31 mouse cellular contexts compared by ENCODE assay signal in genomic region chr14:55542268-55542667, GRCm38 (mm10). TPM values are rescaled to one million over a fixed set of nuclear protein-coding genes. Genes with fewer than 3 reads are reported as not detected.
DNase-seq lines count a peak whose midpoint lies in the region; ATAC-seq and TF ChIP-seq lines count a peak whose summit lies in the region.
"Had no signal": no experiment of that assay in that cellular context is flagged by ENCODE, and none has a peak within 500 bp of the region (broad histone marks: within the 10 kb centered on the region; RNA-seq: fewer than 3 reads in every experiment).

No protein-coding gene starts in this region.

- no peak overlapping the region for H3K4me3 ChIP-seq in lung, postnatal 0 days (ENCODE audit: low read depth, low read length)
- no peak overlapping the region for H3K4me3 ChIP-seq in liver, embryonic 13.5 days (replicated peaks)
- H3K4me3 ChIP-seq in thymus, adult 2 months (ENCODE audit: control insufficient read depth, insufficient read depth, low read length) = no peak overlapping the region
- H3K4me3 ChIP-seq: forebrain, embryonic 13.5 days; heart, embryonic 10.5 days; limb, embryonic 10.5 days; midbrain, embryonic 13.5 days had no signal

- no peak overlapping the region for H3K27ac ChIP-seq in lung, postnatal 0 days (ENCODE audit: low read length)
- H3K27ac ChIP-seq in liver, embryonic 13.5 days = 0 out of 2 replicates have a peak overlapping the region, but pooled peaks have one; percentile 18
- H3K27ac ChIP-seq in thymus, adult 2 months (ENCODE audit: control insufficient read depth, insufficient read depth, low read length) = no peak overlapping the region
- H3K27ac ChIP-seq: embryonic facial prominence, embryonic 10.5 days; limb, embryonic 10.5 days had no signal

- no peaks in the 10 kb centered on the region for H3K27me3 ChIP-seq in lung, postnatal 0 days (replicated peaks; ENCODE audit: insufficient read depth, low read length)
- no peaks in the 10 kb centered on the region for H3K27me3 ChIP-seq in liver, embryonic 13.5 days
- no peaks in the 10 kb centered on the region for H3K27me3 ChIP-seq in thymus, adult 2 months (ENCODE audit: control insufficient read depth, insufficient read depth, low read length)
- H3K27me3 ChIP-seq: forebrain, embryonic 13.5 days; midbrain, embryonic 13.5 days had no signal

- H3K4me1 ChIP-seq in lung, postnatal 0 days (ENCODE audit: insufficient read depth, low read depth, low read length) = peaks cover 8% of the 10 kb centered on the region; the same call in 1 of the 2 replicates
- H3K4me1 ChIP-seq in liver, embryonic 13.5 days (replicated peaks) = peaks cover 38% of the 10 kb centered on the region
- peaks cover 16% of the 10 kb centered on the region for H3K4me1 ChIP-seq in thymus, adult 2 months (replicated peaks; ENCODE audit: control insufficient read depth, insufficient read depth, low read length)

- no peak for TF ChIP-seq POLR2A in thymus, adult 2 months (IDR thresholded peaks at IDR 0.05; ENCODE audit: control insufficient read depth, extremely low read depth, insufficient read depth, low read length, poor library complexity)

- ATAC-seq in lung, postnatal 0 days = no peak
- ATAC-seq in liver, embryonic 13.5 days (ENCODE audit: low read depth) = no peak
- ATAC-seq in megakaryocyte-erythroid progenitor cell, adult 5-6 weeks (replicated peaks; ENCODE audit: low FRiP score, low TSS enrichment, poor library complexity, severe bottlenecking) = peak; percentile 71
- ATAC-seq: forebrain, embryonic 13.5 days; hindbrain, postnatal 0 days; intestine, embryonic 16.5 days; midbrain, embryonic 13.5 days had no signal

- H3K9ac ChIP-seq in lung, postnatal 0 days (replicated peaks; ENCODE audit: low read depth) = no peak overlapping the region
- peak overlapping the region; percentile 50 for H3K9ac ChIP-seq in liver, embryonic 13.5 days
- H3K9ac ChIP-seq: forebrain, embryonic 13.5 days had no signal

- peaks cover 13% of the 10 kb centered on the region; the same call in 1 of the 2 replicates for H3K36me3 ChIP-seq in lung, postnatal 0 days (ENCODE audit: insufficient read depth, low read length)
- H3K36me3 ChIP-seq in liver, embryonic 13.5 days = peaks cover 46% of the 10 kb centered on the region
- H3K36me3 ChIP-seq in thymus, adult 2 months (ENCODE audit: control insufficient read depth, insufficient read depth, low read length) = no peaks in the 10 kb centered on the region

- no peak for TF ChIP-seq EP300 in lung, postnatal 0 days (IDR thresholded peaks at IDR 0.05)

- no peaks in the 10 kb centered on the region for H3K9me3 ChIP-seq in lung, postnatal 0 days (ENCODE audit: low read length)
- H3K9me3 ChIP-seq in liver, embryonic 13.5 days (replicated peaks) = no peaks in the 10 kb centered on the region
- H3K9me3 ChIP-seq: embryonic facial prominence, embryonic 10.5 days; forebrain, embryonic 13.5 days; heart, embryonic 10.5 days; limb, embryonic 10.5 days; midbrain, embryonic 13.5 days had no signal

- WGBS in lung, postnatal 0 days = 96% methylated on average over 12 of the region's 12 CpGs
- 78% methylated on average over 12 of the region's 12 CpGs for WGBS in liver, embryonic 13.5 days (ENCODE audit: insufficient replicate concordance)
- WGBS in thymus, adult 2 months = 98% methylated on average over 12 of the region's 12 CpGs

- no peak overlapping the region for H3K4me2 ChIP-seq in lung, postnatal 0 days (replicated peaks; ENCODE audit: low read depth, low read length)
- H3K4me2 ChIP-seq in liver, embryonic 13.5 days = peak overlapping the region; percentile 86; the same call in 1 of the 2 replicates

- 0 out of 2 replicates have a peak, but pooled peaks have one; percentile 4 for TF ChIP-seq CTCF in lung, postnatal 0 days (IDR thresholded peaks at IDR 0.05)
- TF ChIP-seq CTCF in thymus, adult 2 months (IDR thresholded peaks at IDR 0.05; ENCODE audit: borderline replicate concordance, control insufficient read depth, extremely low read depth, insufficient read depth, low read length, poor library complexity) = no peak

- no peak for DNase-seq in lung, postnatal 0 days (ENCODE audit: low spot score)
- no peak for DNase-seq in lung, postnatal 36 days
- DNase-seq in liver, embryonic 13.5 days = no peak
- DNase-seq in urinary bladder, postnatal 25 days (ENCODE audit: low spot score) = no peak
- DNase-seq in thymus, adult 2 months = no peak
- no peak for DNase-seq in ovary, postnatal 14 days (ENCODE audit: low spot score)
- no peak for DNase-seq in heart, adult 18-20 months
- DNase-seq: adrenal gland, postnatal 10 days; cerebellum, adult 9-10 months; gastrocnemius, postnatal 36 days; kidney, adult 9 months; kidney, postnatal 14 days; lung, postnatal 10 days; retina, postnatal 1 day; right cerebral cortex, postnatal 4 days; thymus, postnatal 36 days had no signal

RNA-seq across cellular contexts. Expression of gene Pck2, which starts 2.2 kb away (rescaled TPM):
- 37.4 and 37.6 TPM in 2 replicates for polyA plus RNA-seq in lung, postnatal 0 days (2015; fragmentation: Nextera tagmentation; extraction: Ambion mirVana)
- 32.2 and 34.5 TPM in 2 replicates for polyA plus RNA-seq in liver, embryonic 13.5 days (2015; fragmentation: Nextera tagmentation; extraction: Ambion mirVana)
- total RNA-seq in megakaryocyte-erythroid progenitor cell, adult 5-6 weeks (2014; fragmentation: Nextera tagmentation) = 66.0 and 88.0 TPM in 2 replicates
- 48.7 and 55.6 TPM in 2 replicates for total RNA-seq in megakaryocyte-erythroid progenitor cell, adult 5-6 weeks (2017)
- polyA plus RNA-seq in thymus, adult 2 months (2012; rRNA removed) = 13.2 and 13.3 TPM in 2 replicates
- 1 to 10 TPM; 8.3 to 9.4 TPM for total RNA-seq in heart, adult 18-20 months (2021)

RNA-seq across cellular contexts. Expression of gene Nrl, which starts 17.5 kb away (rescaled TPM):
- polyA plus RNA-seq in lung, postnatal 0 days (2015; fragmentation: Nextera tagmentation; extraction: Ambion mirVana) = not detected in 2 replicates
- not detected in 2 replicates for polyA plus RNA-seq in liver, embryonic 13.5 days (2015; fragmentation: Nextera tagmentation; extraction: Ambion mirVana)
- not detected in 2 replicates for total RNA-seq in megakaryocyte-erythroid progenitor cell, adult 5-6 weeks (2014; fragmentation: Nextera tagmentation)
- total RNA-seq in megakaryocyte-erythroid progenitor cell, adult 5-6 weeks (2017) = not detected in 2 replicates
- polyA plus RNA-seq in thymus, adult 2 months (2012; rRNA removed) = 0.50 and 0.70 TPM in 2 replicates
- not detected for total RNA-seq in heart, adult 18-20 months (2021)
- total RNA-seq: adrenal gland, postnatal 10 days; gastrocnemius, adult 18-20 months; gastrocnemius, postnatal 36 days; hematopoietic stem cell, adult 5-6 weeks; liver, adult 2 months; megakaryocyte, adult 5-6 weeks; monocyte, adult 5-6 weeks had no signal
- polyA plus RNA-seq: embryonic facial prominence, embryonic 10.5 days; forebrain, embryonic 13.5 days; heart, embryonic 10.5 days; intestine, embryonic 16.5 days; limb, embryonic 10.5 days; liver, adult 2 months; neural tube, embryonic 11.5 days; stomach, embryonic 14.5 days had no signal

RNA-seq across cellular contexts. Expression of gene Dcaf11, which starts 17.5 kb away (rescaled TPM):
- polyA plus RNA-seq in lung, postnatal 0 days (2015; fragmentation: Nextera tagmentation; extraction: Ambion mirVana) = 93.4 and 95.3 TPM in 2 replicates
- 48.9 and 59.1 TPM in 2 replicates for polyA plus RNA-seq in liver, embryonic 13.5 days (2015; fragmentation: Nextera tagmentation; extraction: Ambion mirVana)
- total RNA-seq in megakaryocyte-erythroid progenitor cell, adult 5-6 weeks (2014; fragmentation: Nextera tagmentation) = 41.6 and 45.9 TPM in 2 replicates
- 48.3 and 115 TPM in 2 replicates for total RNA-seq in megakaryocyte-erythroid progenitor cell, adult 5-6 weeks (2017)
- polyA plus RNA-seq in thymus, adult 2 months (2012; rRNA removed) = 76.8 and 77.7 TPM in 2 replicates
- 100 to 1,000 TPM; 147 to 152 TPM for total RNA-seq in heart, adult 18-20 months (2021)

RNA-seq across cellular contexts. Expression of gene A730061H03Rik, which starts 17.9 kb away (rescaled TPM):
- 1.8 and 2.3 TPM in 2 replicates for polyA plus RNA-seq in lung, postnatal 0 days (2015; fragmentation: Nextera tagmentation; extraction: Ambion mirVana)
- 1.6 and 1.8 TPM in 2 replicates for polyA plus RNA-seq in liver, embryonic 13.5 days (2015; fragmentation: Nextera tagmentation; extraction: Ambion mirVana)
- 2.7 TPM in 1 of 2 replicates, not detected in the other for total RNA-seq in megakaryocyte-erythroid progenitor cell, adult 5-6 weeks (2014; fragmentation: Nextera tagmentation)
- 14.8 TPM in 1 of 2 replicates, not detected in the other for total RNA-seq in megakaryocyte-erythroid progenitor cell, adult 5-6 weeks (2017)
- 8.2 and 8.3 TPM in 2 replicates for polyA plus RNA-seq in thymus, adult 2 months (2012; rRNA removed)
- total RNA-seq in heart, adult 18-20 months (2021) = not detected
- total RNA-seq: gastrocnemius, adult 18-20 months; gastrocnemius, postnatal 36 days; hematopoietic stem cell, adult 5-6 weeks; hindbrain, postnatal 0 days; liver, adult 2 months; monocyte, adult 5-6 weeks had no signal
- polyA plus RNA-seq: embryonic facial prominence, embryonic 10.5 days; forebrain, embryonic 13.5 days; hindbrain, postnatal 0 days had no signal

RNA-seq across cellular contexts. Expression of gene Cpne6, which starts 32.0 kb away (rescaled TPM):
- not detected in 2 replicates for polyA plus RNA-seq in lung, postnatal 0 days (2015; fragmentation: Nextera tagmentation; extraction: Ambion mirVana)
- 0.09 TPM in 1 of 2 replicates, not detected in the other for polyA plus RNA-seq in liver, embryonic 13.5 days (2015; fragmentation: Nextera tagmentation; extraction: Ambion mirVana)
- not detected in 2 replicates for total RNA-seq in megakaryocyte-erythroid progenitor cell, adult 5-6 weeks (2014; fragmentation: Nextera tagmentation)
- total RNA-seq in megakaryocyte-erythroid progenitor cell, adult 5-6 weeks (2017) = not detected in 2 replicates
- 0.98 and 1.0 TPM in 2 replicates for polyA plus RNA-seq in thymus, adult 2 months (2012; rRNA removed)
- not detected for total RNA-seq in heart, adult 18-20 months (2021)
- total RNA-seq: gastrocnemius, adult 18-20 months; gastrocnemius, postnatal 36 days; hematopoietic stem cell, adult 5-6 weeks; liver, adult 2 months; megakaryocyte, adult 5-6 weeks; monocyte, adult 5-6 weeks had no signal
- polyA plus RNA-seq: liver, adult 2 months had no signal
